Mouse (Mus musculus) adipocyte (in vitro differentiated cells): ENCODE data around the gene Urah.
A peak's percentile ranks its signal among the peaks of the same experiment; 100 is the strongest.

Experiments
- DNase-seq: peaks from one replicate; pipeline ENCODE4 v3.0.0-alpha.2; 2016; ENCODE audit warnings: low spot score

Urah gene

DNA sequence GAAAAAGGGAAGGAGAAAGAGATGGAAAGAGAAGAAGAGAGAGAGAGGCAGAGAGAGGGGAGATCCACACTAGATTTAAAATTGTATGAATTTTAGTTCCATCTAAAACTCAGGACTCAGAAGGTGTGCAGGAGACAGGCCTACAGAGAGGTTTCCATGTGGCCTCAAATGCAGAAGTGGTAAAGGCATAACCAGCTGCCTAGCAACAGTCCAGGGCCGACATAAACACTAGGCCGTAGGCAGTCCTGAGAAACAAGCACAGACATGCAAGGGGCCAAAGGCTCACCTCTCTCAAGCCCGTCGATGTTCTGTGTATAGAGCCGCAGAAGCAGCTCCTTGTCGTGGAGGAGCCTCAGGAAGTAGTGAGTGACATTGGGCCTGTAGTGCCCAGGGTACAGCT, 42.5 kb downstream of the Urah start:
- no peak for DNase-seq

DNA sequence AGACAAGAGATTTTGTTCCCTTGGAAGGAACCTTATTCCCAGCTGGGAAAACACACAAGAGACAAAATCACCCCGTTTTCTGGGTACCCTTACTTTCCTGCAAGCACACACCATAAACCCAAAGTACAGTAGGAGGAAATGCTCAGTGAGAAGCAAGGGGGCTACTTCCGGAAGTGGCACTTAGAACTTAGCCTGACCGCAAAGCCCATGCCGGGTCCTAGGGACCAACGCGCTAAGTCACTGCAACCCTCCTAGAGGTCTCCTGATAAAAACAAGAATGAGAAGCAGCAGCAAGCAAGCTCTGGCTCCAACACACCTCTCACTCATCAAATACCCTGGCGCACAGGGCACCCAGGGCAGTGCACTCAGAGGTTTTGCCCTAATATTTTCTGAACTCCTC, 44.5 kb downstream of the Urah start:
- no peak for DNase-seq

DNA sequence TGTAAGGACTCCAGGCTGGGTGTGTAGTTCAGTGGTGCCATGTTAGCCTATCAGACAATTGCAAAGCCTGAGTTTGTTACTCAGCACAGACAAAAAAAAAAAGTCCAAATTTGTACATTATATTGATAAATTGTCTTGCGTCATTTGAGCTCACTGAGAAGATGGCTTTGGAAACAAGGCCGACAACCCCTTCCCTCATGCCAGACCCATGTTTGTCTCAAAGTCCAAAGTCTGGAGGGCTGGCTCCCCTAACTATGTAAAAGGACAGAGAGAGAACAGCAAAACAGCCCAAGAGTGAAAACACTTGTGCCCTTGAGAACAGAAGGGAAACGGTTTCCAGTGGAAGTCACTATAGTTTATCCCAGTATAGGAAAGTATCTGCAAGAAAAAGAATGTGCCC, 45.6 kb downstream of the Urah start:
- no peak for DNase-seq

DNA sequence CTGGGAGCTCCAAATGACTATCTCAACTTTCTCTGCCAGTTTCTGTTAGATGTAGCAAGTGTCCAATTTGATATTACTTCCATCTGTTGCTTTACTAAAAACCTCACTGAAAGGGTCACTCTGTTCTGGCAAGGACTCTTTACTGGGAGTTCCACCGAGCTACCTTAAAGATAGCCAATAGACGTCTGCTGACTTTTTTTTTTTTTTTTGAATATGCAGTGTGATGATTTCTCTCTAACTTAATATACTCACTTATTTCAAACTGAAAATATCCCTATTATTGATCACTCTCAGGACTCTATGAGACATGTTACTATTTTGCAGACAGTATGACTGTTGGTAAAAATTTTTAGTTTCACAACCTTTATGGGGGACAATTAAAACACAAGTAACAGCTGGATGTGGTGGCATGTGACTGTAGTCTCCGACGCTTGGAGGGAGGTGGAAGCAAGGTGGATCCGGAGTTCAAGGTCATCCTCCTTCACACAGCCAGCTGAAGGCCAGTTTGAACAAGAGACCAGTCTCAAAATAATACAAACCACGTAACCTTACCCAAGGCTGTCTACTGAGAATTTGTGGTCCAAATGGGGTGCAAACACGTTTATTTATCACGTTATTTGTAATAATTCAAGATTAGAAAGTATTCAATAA, 46.2 kb downstream of the Urah start:
- no peak for DNase-seq

DNA sequence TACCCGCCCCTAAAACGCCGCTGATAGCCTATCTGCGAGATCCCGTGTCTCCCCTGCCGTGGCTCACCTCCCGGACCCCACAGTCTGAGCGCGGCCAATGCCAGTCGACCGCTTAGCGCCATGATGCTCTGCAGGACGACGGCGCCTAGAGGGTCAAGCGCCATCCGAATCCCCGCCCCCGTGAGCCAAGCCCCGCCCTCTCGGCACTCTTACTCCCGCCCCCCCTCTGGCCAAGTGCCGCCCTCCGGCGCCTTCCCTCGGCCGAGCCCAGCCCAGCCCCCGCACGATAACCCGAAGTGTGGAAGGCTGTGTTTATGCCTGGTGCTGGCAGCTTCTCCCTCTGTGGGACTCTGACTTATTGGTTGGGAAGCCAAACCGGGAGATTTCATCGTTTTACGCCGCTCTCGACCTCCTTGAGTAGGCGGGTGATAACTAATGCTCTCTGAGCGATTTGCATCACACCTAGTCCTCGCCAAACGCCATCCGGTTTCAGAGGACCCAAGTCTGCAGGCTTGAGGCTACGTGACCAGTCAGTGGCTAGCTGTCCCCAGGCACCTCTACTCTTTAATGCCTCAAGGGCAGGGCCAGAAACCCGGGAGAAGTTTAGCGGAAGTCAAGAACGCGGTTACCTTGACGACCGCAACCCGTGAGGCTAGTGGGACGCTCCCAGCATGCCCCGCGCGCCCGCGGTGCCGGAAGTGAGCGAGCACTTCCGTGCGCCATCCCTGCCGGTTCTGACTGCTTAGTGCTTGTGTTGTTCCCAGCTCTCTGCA, 47.1 kb downstream of the Urah start, which contains the start of the genes Psmd13 and Sirt3:
TSS of gene Psmd13 (plus strand) at position 273 of the 773 bp plus-strand sequence.
TSS of gene Sirt3 (minus strand) at position 614 of the 773 bp plus-strand sequence.
- peak; percentile 92 for DNase-seq

DNA sequence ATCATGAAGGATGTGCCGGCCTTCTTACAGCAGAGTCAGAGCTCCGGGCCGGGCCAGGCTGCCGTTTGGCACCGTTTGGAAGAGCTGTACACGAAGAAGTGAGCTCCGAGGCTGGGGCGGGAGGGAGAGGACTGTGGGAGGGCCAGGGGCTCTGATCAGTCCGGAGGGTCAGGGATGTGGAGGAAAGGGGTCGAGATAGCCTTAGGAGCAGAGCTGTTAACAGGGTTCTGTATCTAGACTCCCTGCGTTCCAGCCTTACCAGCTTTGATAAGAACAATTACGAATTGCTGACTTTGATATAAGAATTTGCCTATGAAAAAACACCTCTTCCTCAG, 47.6 kb downstream of the Urah start:
- no peak for DNase-seq
